Mouse (Mus musculus) forebrain, postnatal 0 days (tissue): ENCODE measurements at regions not wholly inside any gene's neighbourhood (a gene's known extent, or its start where the extent isn't known, plus 50 kb on each side); places are given as distances from the start of the nearest gene placed in this dataset.
A peak's percentile ranks its signal among the peaks of the same experiment; 100 is the strongest.

Experiments used
- ATAC-seq: fragments of 200-750 bp; cut with Nextera tagmentation; 2 replicates; pipeline ENCODE4 v1.8.0; 2017; ENCODE audit warnings: mild to moderate bottlenecking, moderate library complexity
- DNase-seq: peaks from one replicate; pipeline ENCODE4 v3.0.0-alpha.2; 2015
- H3K27ac ChIP-seq: fragments of 300-500 bp; sonication (generic); 2 replicates; pipeline ENCODE4 v1.5.1; 2014; ENCODE audit warnings: low read depth, mild to moderate bottlenecking, antibody characterized with exemption, low read length, moderate library complexity, mixed read lengths
- H3K27me3 ChIP-seq: fragments of 300-500 bp; sonication (generic); 2 replicates; pipeline ENCODE4 v1.6.1; 2014; ENCODE audit warnings: mild to moderate bottlenecking, low read length, mixed read lengths; ENCODE audit not compliant: insufficient read depth
- H3K36me3 ChIP-seq: fragments of 300-500 bp; sonication (generic); 2 replicates; pipeline ENCODE4 v1.6.1; 2014; ENCODE audit warnings: mild to moderate bottlenecking, moderate library complexity; ENCODE audit not compliant: insufficient read depth
- H3K4me1 ChIP-seq: fragments of 300-500 bp; sonication (generic); 2 replicates; pipeline ENCODE4 v1.6.1; 2014; ENCODE audit warnings: antibody characterized with exemption; ENCODE audit not compliant: insufficient read depth
- H3K4me2 ChIP-seq: fragments of 300-500 bp; sonication (generic); 2 replicates; pipeline ENCODE4 v1.6.1; 2014; ENCODE audit warnings: low read depth, mild to moderate bottlenecking, moderate library complexity
- H3K4me3 ChIP-seq: fragments of 300-500 bp; sonication (generic); 2 replicates; pipeline ENCODE4 v1.5.1; 2014; ENCODE audit warnings: low read depth, low read length, mixed read lengths
- H3K9ac ChIP-seq: fragments of 300-500 bp; sonication (generic); 2 replicates; pipeline ENCODE4 v1.6.1; 2014; ENCODE audit warnings: mild to moderate bottlenecking
- H3K9me3 ChIP-seq: fragments of 300-500 bp; sonication (generic); 2 replicates; pipeline ENCODE4 v1.6.1; 2016; ENCODE audit warnings: low read length
- CTCF ChIP-seq: sonication (generic); IDR thresholded peaks from 2 replicates; pipeline ENCODE4 v1.5.1; 2016; ENCODE audit warnings: antibody characterized with exemption, control low read depth, low read depth
- WGBS: fragments of 180-500 bp; shearing (Covaris S2); extraction: QIAGEN DNeasy Blood & Tissue Kit; methylation state at CpG from one replicate; pipeline ENCODE4 v1.1.7; 2014; 5-methylcytosine and 5-hydroxymethylcytosine counted together

DNA sequence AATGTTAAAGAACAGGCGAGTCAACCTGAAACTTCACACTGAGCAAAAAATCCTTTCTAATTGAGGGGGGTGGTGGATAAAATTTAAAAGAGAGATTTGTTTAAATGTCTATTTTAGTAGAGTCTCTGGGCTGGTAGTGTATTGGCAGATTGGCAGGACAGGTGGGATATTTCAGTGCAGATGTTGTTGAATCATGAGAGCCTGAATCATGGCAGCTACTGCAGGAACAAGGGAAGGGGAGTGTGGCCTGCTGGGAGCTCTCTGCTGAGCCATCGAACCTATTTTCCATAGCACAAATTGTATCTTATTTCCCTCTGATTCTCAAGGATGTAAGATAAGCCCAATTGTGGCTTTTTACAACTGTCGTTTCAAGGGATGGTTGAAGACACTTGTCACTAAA lies 760.0 kb upstream of the Lrrc6 start:
- Histone ChIP-seq H3K27me3 (no peaks in the 10 kb centered on the region), H3K4me3 (no peak overlapping the region), H3K4me1 (no peaks in the 10 kb centered on the region), H3K9me3 (no peaks in the 10 kb centered on the region), H3K4me2 (no peak overlapping the region), H3K27ac (no peak overlapping the region), H3K9ac (no peak overlapping the region), H3K36me3 (no peaks in the 10 kb centered on the region)
- DNase-seq (no peak), ATAC-seq (no peak)
- 81% methylated on average over 3 of the region's 3 CpGs for WGBS
- no peak for TF ChIP-seq CTCF

DNA sequence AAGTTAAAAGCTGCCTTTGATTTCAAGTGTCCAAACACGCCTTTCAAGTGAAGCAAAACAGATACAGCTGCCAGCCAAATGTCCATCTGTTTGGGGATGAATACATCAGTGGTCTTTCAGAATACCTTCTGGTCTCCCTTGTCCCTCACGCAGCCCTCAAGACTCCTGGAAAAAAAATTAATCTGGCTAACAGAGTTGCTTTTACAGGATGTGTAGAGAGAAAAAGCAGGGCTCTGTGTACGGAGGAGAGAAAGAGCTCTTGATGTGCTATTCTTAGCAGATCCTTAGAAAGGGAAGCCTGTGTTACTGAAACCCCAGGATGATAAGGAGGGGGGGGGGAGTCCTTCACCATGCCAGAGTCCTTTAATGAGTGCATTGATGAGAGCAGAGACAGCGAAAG lies 748.4 kb upstream of the Lrrc6 start:
- Histone ChIP-seq H3K4me2 (no peak overlapping the region), H3K4me3 (no peak overlapping the region), H3K9me3 (no peaks in the 10 kb centered on the region), H3K36me3 (no peaks in the 10 kb centered on the region), H3K27me3 (no peaks in the 10 kb centered on the region), H3K4me1 (peaks cover 4% of the 10 kb centered on the region; the same call in 1 of the 2 replicates), H3K27ac (no peak overlapping the region), H3K9ac (no peak overlapping the region)
- WGBS = 11% methylated on average over 4 of the region's 4 CpGs
- no peak for TF ChIP-seq CTCF
- ATAC-seq = peak; percentile 36
- peak; percentile 52 for DNase-seq

DNA sequence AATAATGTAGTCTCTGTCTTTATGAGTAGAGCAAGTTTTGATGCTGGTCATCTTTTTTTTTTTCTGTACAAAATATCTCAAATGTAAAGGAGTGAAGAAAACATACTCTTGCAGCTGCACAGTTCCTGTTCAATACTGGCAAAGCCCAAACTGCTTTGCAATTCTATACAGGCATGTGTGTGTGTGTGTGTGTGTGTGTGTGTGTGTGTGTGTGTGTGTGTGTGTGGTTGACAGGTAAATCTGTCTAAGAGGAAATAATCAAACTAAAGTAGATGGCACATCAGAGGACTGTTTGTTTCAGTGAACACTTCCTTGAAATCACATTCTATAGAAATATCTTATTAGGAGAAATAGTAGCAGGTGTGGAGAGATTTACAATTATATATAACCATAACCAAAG lies 747.8 kb upstream of the Lrrc6 start:
- Histone ChIP-seq H3K27me3 (no peaks in the 10 kb centered on the region), H3K27ac (no peak overlapping the region), H3K4me1 (peaks cover 4% of the 10 kb centered on the region; the same call in 1 of the 2 replicates), H3K9me3 (no peaks in the 10 kb centered on the region), H3K36me3 (no peaks in the 10 kb centered on the region), H3K9ac (no peak overlapping the region), H3K4me3 (no peak overlapping the region), H3K4me2 (no peak overlapping the region)
- TF ChIP-seq CTCF = no peak
- ATAC-seq (no peak), DNase-seq (no peak)

GRCm38 (mm10) chr15:67245658-67246268 lies 745.1 kb upstream of the Lrrc6 start:
- Histone ChIP-seq H3K4me1 (peaks cover 4% of the 10 kb centered on the region; the same call in 1 of the 2 replicates), H3K4me2 (no peak overlapping the region; the same call in 1 of the 2 replicates), H3K4me3 (no peak overlapping the region), H3K9me3 (no peaks in the 10 kb centered on the region), H3K27me3 (no peaks in the 10 kb centered on the region), H3K9ac (no peak overlapping the region), H3K36me3 (no peaks in the 10 kb centered on the region), H3K27ac (0 out of 2 replicates have a peak overlapping the region, but pooled peaks have one; percentile 51)
- TF ChIP-seq CTCF = no peak
- DNase-seq (no peak), ATAC-seq (peak; percentile 88)
- 15% methylated on average over 4 of the region's 4 CpGs for WGBS

DNA sequence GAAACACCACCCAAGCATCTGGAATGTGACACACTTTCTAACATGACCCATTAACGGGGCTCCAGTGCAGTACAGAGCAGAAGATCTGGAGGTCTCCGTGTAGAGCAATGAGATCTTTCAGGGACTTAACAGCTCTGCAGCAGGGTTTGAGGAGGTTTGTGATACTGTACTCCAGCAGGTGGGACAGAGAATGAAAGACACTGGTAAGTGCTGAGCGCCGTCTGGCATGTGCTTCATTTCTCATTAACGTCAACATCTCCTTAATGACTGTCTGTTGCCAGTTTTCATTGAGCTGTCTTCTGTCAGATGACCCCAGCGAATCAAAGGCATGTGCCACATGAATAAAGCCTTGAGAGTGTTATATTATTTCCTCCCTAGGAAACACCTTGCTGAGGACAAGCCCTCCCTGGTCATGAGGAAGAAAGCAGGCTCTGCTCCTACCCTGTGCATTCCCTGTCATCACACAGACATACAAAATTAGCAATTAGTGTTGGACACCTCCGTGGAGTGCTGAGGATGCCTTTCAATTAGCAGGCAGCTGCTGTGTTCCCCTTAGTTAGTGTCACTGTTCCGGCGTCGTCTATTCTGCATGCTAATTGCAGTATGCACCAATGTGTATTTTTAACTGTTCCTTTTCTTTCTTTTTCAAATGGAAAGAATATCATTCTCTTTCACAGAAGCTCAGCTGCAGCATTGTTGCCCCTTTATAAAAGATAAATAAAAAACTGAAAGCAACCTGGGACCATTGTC lies 744.4 kb upstream of the Lrrc6 start:
- Histone ChIP-seq H3K9ac (no peak overlapping the region), H3K27ac (0 out of 2 replicates have a peak overlapping the region, but pooled peaks have one; percentile 51), H3K9me3 (no peaks in the 10 kb centered on the region), H3K36me3 (no peaks in the 10 kb centered on the region), H3K4me1 (peaks cover 4% of the 10 kb centered on the region; the same call in 1 of the 2 replicates), H3K4me3 (no peak overlapping the region), H3K27me3 (0 out of 2 replicates have a peak, but pooled peaks cover 3% of the 10 kb centered on the region), H3K4me2 (no peak overlapping the region; the same call in 1 of the 2 replicates)
- WGBS = 10% methylated on average over 10 of the region's 10 CpGs
- ATAC-seq (peak; percentile 89), DNase-seq (peak; percentile 71)
- TF ChIP-seq CTCF = no peak

DNA sequence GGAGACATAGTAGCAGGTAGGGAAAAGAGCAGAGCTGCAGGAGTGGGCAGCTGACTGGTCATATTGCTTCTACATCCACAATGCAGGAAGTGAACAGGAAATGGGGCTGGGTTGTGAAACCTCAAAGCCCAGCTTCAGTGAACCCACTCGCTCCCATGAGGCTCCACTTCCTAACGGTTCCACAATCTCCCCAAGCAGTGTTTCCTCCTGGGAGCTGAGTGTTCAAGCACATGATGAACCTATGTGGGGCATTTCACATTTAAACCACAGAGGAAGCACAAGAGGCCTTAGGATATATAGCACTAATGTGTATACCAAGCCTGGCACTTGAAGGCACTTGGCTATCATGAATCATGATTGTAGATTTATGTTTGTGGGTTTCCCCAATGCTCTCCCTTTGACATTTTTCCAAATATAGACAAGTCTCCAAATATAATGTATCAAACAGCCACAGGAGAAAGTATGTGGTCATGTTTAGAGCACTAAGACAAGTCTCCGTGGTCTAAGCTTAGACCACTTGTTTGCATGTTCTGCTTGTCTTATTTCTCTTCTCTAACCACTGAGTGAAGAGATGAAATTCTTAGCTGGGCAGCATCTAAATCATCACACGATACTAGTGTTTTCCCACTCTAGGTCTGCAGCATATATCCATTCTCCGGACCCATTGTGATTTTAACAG lies 734.5 kb upstream of the Lrrc6 start:
- H3K4me3 ChIP-seq = no peak overlapping the region
- H3K9ac ChIP-seq = no peak overlapping the region
- no peak for DNase-seq
- no peaks in the 10 kb centered on the region for H3K36me3 ChIP-seq
- H3K4me2 ChIP-seq = no peak overlapping the region
- no peaks in the 10 kb centered on the region for H3K27me3 ChIP-seq
- WGBS = 91% methylated on average over 5 of the region's 5 CpGs
- H3K9me3 ChIP-seq = no peaks in the 10 kb centered on the region
- no peak for TF ChIP-seq CTCF
- no peak for ATAC-seq
- H3K4me1 ChIP-seq = no peaks in the 10 kb centered on the region
- H3K27ac ChIP-seq = no peak overlapping the region

GRCm38 (mm10) chr15:67229359-67229758 lies 728.6 kb upstream of the Lrrc6 start:
- H3K27me3 ChIP-seq = no peaks in the 10 kb centered on the region
- no peak overlapping the region for H3K4me3 ChIP-seq
- 20% methylated on average over 5 of the region's 5 CpGs for WGBS
- DNase-seq (no peak), ATAC-seq (peak; percentile 47)
- no peaks in the 10 kb centered on the region for H3K9me3 ChIP-seq
- no peak overlapping the region for H3K27ac ChIP-seq
- no peak overlapping the region for H3K9ac ChIP-seq
- H3K4me1 ChIP-seq = peaks cover 4% of the 10 kb centered on the region; the same call in 1 of the 2 replicates
- no peak overlapping the region for H3K4me2 ChIP-seq
- H3K36me3 ChIP-seq = no peaks in the 10 kb centered on the region
- TF ChIP-seq CTCF = no peak
